10 mouse cellular contexts compared by ENCODE assay signal in genomic region chr2:53029716-53030431, GRCm38 (mm10).
A peak's percentile ranks its signal among the peaks of the same experiment; 100 is the strongest.
DNase-seq lines count a peak whose midpoint lies in the region; ATAC-seq lines count a peak whose summit lies in the region.
"Had no signal": no experiment of that assay in that cellular context is flagged by ENCODE, and none has a peak within 500 bp of the region (broad histone marks: within the 10 kb centered on the region; RNA-seq: fewer than 3 reads in every experiment).

No protein-coding gene starts in this region.

- H3K27ac ChIP-seq in heart, embryonic 10.5 days: no peak overlapping the region
- 0 out of 2 replicates have a peak overlapping the region, but pooled peaks have one; percentile 21 for H3K27ac ChIP-seq in forebrain, embryonic 12.5 days
- H3K27ac ChIP-seq in limb, embryonic 10.5 days: peak overlapping the region; percentile 73; the same call in 1 of the 2 replicates
- H3K27ac ChIP-seq: midbrain, embryonic 12.5 days had no signal

- H3K9me3 ChIP-seq in heart, embryonic 10.5 days: no peaks in the 10 kb centered on the region
- H3K9me3 ChIP-seq in forebrain, embryonic 12.5 days: no peaks in the 10 kb centered on the region
- H3K9me3 ChIP-seq in limb, embryonic 10.5 days (replicated peaks): no peaks in the 10 kb centered on the region
- H3K9me3 ChIP-seq: midbrain, embryonic 12.5 days had no signal

- peak; percentile 42 for DNase-seq in heart, embryonic 10.5 days (ENCODE audit: low spot score)
- DNase-seq in heart, postnatal 25 days (ENCODE audit: low spot score): no peak
- peak; percentile 40 for DNase-seq in Muller cell, postnatal 12 days (ENCODE audit: inconsistent ontology term)
- no peak for DNase-seq in limb, embryonic 10.5 days (ENCODE audit: low spot score)
- DNase-seq in thymus, postnatal 14 days: no peak
- DNase-seq in gastrocnemius, postnatal 36 days: no peak
- no peak for DNase-seq in adrenal gland, postnatal 4 days (ENCODE audit: low spot score in 2 of 2)
- DNase-seq: gastrocnemius, postnatal 25 days had no signal

- ATAC-seq in forebrain, embryonic 12.5 days (ENCODE audit: low FRiP score): no peak

- H3K4me3 ChIP-seq in heart, embryonic 10.5 days: no peak overlapping the region
- H3K4me3 ChIP-seq in forebrain, embryonic 12.5 days (replicated peaks): no peak overlapping the region
- no peak overlapping the region for H3K4me3 ChIP-seq in limb, embryonic 10.5 days
- H3K4me3 ChIP-seq: midbrain, embryonic 12.5 days had no signal

- H3K4me2 ChIP-seq in forebrain, embryonic 12.5 days: no peak overlapping the region
- H3K4me2 ChIP-seq: midbrain, embryonic 12.5 days had no signal

- H3K27me3 ChIP-seq in heart, embryonic 10.5 days (ENCODE audit: insufficient read depth, poor library complexity, severe bottlenecking): no peaks in the 10 kb centered on the region
- H3K27me3 ChIP-seq in forebrain, embryonic 12.5 days: no peaks in the 10 kb centered on the region
- no peaks in the 10 kb centered on the region for H3K27me3 ChIP-seq in limb, embryonic 10.5 days (ENCODE audit: low read depth, poor library complexity, severe bottlenecking)
- H3K27me3 ChIP-seq: midbrain, embryonic 12.5 days had no signal

- intact Hi-C loops in heart, postnatal 25 days (cut with DNase I): no loop called here
- intact Hi-C loops in gastrocnemius, postnatal 36 days (cut with DNase I): no loop called here

- 64% methylated on average over 7 of the region's 7 CpGs for WGBS in heart, embryonic 10.5 days
- WGBS in forebrain, embryonic 12.5 days: 43% methylated on average over 7 of the region's 7 CpGs
- WGBS in limb, embryonic 10.5 days: 73% methylated on average over 7 of the region's 7 CpGs

- H3K4me1 ChIP-seq in heart, embryonic 10.5 days: peaks cover 3% of the 10 kb centered on the region; the same call in 1 of the 2 replicates
- peaks cover 9% of the 10 kb centered on the region for H3K4me1 ChIP-seq in forebrain, embryonic 12.5 days
- peaks cover 19% of the 10 kb centered on the region for H3K4me1 ChIP-seq in limb, embryonic 10.5 days

- H3K9ac ChIP-seq in forebrain, embryonic 12.5 days: no peak overlapping the region
- H3K9ac ChIP-seq: midbrain, embryonic 12.5 days had no signal

- no peaks in the 10 kb centered on the region for H3K36me3 ChIP-seq in heart, embryonic 10.5 days
- no peaks in the 10 kb centered on the region for H3K36me3 ChIP-seq in forebrain, embryonic 12.5 days (replicated peaks)
- peaks cover 8% of the 10 kb centered on the region for H3K36me3 ChIP-seq in limb, embryonic 10.5 days
- H3K36me3 ChIP-seq: midbrain, embryonic 12.5 days had no signal

Comparison
In these comparisons a context has a peak if more than half of its experiments do, and no peak if none do; other contexts are left out.
1. DNase-seq: peak in heart, embryonic 10.5 days (single experiment) and Muller cell, postnatal 12 days (single experiment); none in heart, postnatal 25 days (single experiment), limb, embryonic 10.5 days (single experiment), thymus, postnatal 14 days (single experiment), gastrocnemius, postnatal 36 days (0 of 2) and adrenal gland, postnatal 4 days (0 of 2).